24 mouse cellular contexts compared by ENCODE assay signal in the genomic region with DNA sequence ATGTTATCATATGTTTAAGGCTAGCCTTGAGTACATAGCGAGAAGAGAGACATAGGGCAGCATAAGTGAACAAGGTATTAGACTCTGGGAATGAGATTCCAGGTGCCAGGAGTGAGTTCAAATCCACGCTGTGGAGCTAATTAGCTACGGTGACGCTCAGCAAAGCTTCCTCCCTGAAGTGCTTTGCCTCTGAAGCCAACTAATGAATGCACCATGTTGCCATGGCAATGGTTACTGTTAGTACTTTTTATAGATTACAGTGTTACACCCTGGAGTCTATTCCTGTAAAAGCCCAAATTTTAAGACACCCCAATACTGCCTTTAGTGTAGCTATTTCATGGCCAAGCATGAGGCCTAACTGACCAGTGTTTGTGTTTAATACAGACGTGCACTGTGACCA. TPM values are rescaled to one million over a fixed set of nuclear protein-coding genes. Genes with fewer than 3 reads are reported as not detected.
A peak's percentile ranks its signal among the peaks of the same experiment; 100 is the strongest.
DNase-seq lines count a peak whose midpoint lies in the region; ATAC-seq and TF ChIP-seq lines count a peak whose summit lies in the region.
"Had no signal": no experiment of that assay in that cellular context is flagged by ENCODE, and none has a peak within 500 bp of the region (broad histone marks: within the 10 kb centered on the region; RNA-seq: fewer than 3 reads in every experiment).

No protein-coding gene starts in this region.

- H3K4me2 ChIP-seq in forebrain, embryonic 16.5 days (ENCODE audit: low read length), result no peak overlapping the region
- no peak overlapping the region for H3K4me2 ChIP-seq in hindbrain, postnatal 0 days (ENCODE audit: low read depth, low read length)
- H3K4me2 ChIP-seq in hindbrain, embryonic 11.5 days (replicated peaks; ENCODE audit: low read depth, low read length), result no peak overlapping the region
- no peak overlapping the region for H3K4me2 ChIP-seq in midbrain, embryonic 14.5 days (ENCODE audit: low read length)
- H3K4me2 ChIP-seq in midbrain, embryonic 13.5 days (replicated peaks), result no peak overlapping the region
- H3K4me2 ChIP-seq: embryonic facial prominence, embryonic 15.5 days; intestine, embryonic 15.5 days; limb, embryonic 12.5 days; liver, embryonic 11.5 days; neural tube, embryonic 13.5 days; stomach, embryonic 15.5 days had no signal

- no peaks in the 10 kb centered on the region for H3K9me3 ChIP-seq in forebrain, embryonic 16.5 days (ENCODE audit: control insufficient read depth, low read length)
- H3K9me3 ChIP-seq in forebrain, embryonic 10.5 days, result no peaks in the 10 kb centered on the region
- no peaks in the 10 kb centered on the region for H3K9me3 ChIP-seq in hindbrain, postnatal 0 days (ENCODE audit: low read length)
- no peaks in the 10 kb centered on the region for H3K9me3 ChIP-seq in hindbrain, embryonic 11.5 days (ENCODE audit: control insufficient read depth, low read length)
- no peaks in the 10 kb centered on the region for H3K9me3 ChIP-seq in midbrain, embryonic 14.5 days (ENCODE audit: control insufficient read depth, low read length)
- H3K9me3 ChIP-seq in midbrain, embryonic 13.5 days, result no peaks in the 10 kb centered on the region
- H3K9me3 ChIP-seq: embryonic facial prominence, embryonic 15.5 days; heart, embryonic 10.5 days; intestine, embryonic 15.5 days; limb, embryonic 12.5 days; neural tube, embryonic 13.5 days; stomach, embryonic 15.5 days had no signal

- 50% methylated on average over 5 of the region's 5 CpGs for WGBS in forebrain, embryonic 16.5 days
- WGBS in forebrain, embryonic 10.5 days, result 91% methylated on average over 5 of the region's 5 CpGs
- 55% methylated on average over 5 of the region's 5 CpGs for WGBS in hindbrain, postnatal 0 days
- 83% methylated on average over 5 of the region's 5 CpGs for WGBS in hindbrain, embryonic 11.5 days
- 72% methylated on average over 5 of the region's 5 CpGs for WGBS in midbrain, embryonic 14.5 days
- WGBS in midbrain, embryonic 13.5 days, result 67% methylated on average over 5 of the region's 5 CpGs
- WGBS in thymus, adult 2 months, result 91% methylated on average over 5 of the region's 5 CpGs

- no peak overlapping the region for H3K4me3 ChIP-seq in forebrain, embryonic 16.5 days (replicated peaks; ENCODE audit: low read length)
- no peak overlapping the region for H3K4me3 ChIP-seq in forebrain, embryonic 10.5 days
- no peak overlapping the region for H3K4me3 ChIP-seq in hindbrain, postnatal 0 days (ENCODE audit: low read length)
- H3K4me3 ChIP-seq in hindbrain, embryonic 11.5 days (ENCODE audit: low read depth, low read length), result no peak overlapping the region
- H3K4me3 ChIP-seq in midbrain, embryonic 14.5 days (replicated peaks; ENCODE audit: low read depth, low read length), result no peak overlapping the region
- no peak overlapping the region for H3K4me3 ChIP-seq in midbrain, embryonic 13.5 days (replicated peaks)
- no peak overlapping the region for H3K4me3 ChIP-seq in thymus, adult 2 months (ENCODE audit: control insufficient read depth, insufficient read depth, low read length)
- H3K4me3 ChIP-seq: embryonic facial prominence, embryonic 15.5 days; heart, embryonic 10.5 days; intestine, embryonic 15.5 days; limb, embryonic 12.5 days; neural tube, embryonic 13.5 days; stomach, embryonic 15.5 days had no signal

- no peak for DNase-seq in forebrain, embryonic 10.5 days (ENCODE audit: extremely low spot score, low spot score)
- DNase-seq in hindbrain, postnatal 0 days (ENCODE audit: low spot score), result peak; percentile 28
- DNase-seq in hindbrain, embryonic 11.5 days (ENCODE audit: low spot score), result no peak
- DNase-seq in midbrain, embryonic 14.5 days, result peak; percentile 23
- DNase-seq in brain, embryonic 14.5 days (ENCODE audit: low read depth), result peak; percentile 40
- DNase-seq in thymus, adult 2 months, result no peak
- DNase-seq: adrenal gland, postnatal 14 days; cerebellum, adult 11 months; cerebellum, adult 9-11 months; kidney, adult 8-10 months; kidney, postnatal 10 days; liver, postnatal 0 days had no signal

- TF ChIP-seq CTCF in hindbrain, postnatal 0 days (IDR thresholded peaks at IDR 0.05; ENCODE audit: low read depth), result no peak
- no peak for TF ChIP-seq CTCF in brain, embryonic 14.5 days (IDR thresholded peaks at IDR 0.05; ENCODE audit: borderline replicate concordance, extremely low read depth, insufficient read depth, insufficient read length)
- TF ChIP-seq CTCF in thymus, adult 2 months (IDR thresholded peaks at IDR 0.05; ENCODE audit: borderline replicate concordance, control insufficient read depth, extremely low read depth, insufficient read depth, low read length, poor library complexity), result no peak

- no peaks in the 10 kb centered on the region; the same call in 1 of the 2 replicates for H3K4me1 ChIP-seq in forebrain, embryonic 16.5 days (replicated peaks; ENCODE audit: control insufficient read depth, insufficient read depth, low read length)
- H3K4me1 ChIP-seq in forebrain, embryonic 10.5 days, result peaks cover 4% of the 10 kb centered on the region; the same call in 1 of the 2 replicates
- H3K4me1 ChIP-seq in hindbrain, postnatal 0 days (ENCODE audit: insufficient read depth, low read length), result 0 out of 2 replicates have a peak, but pooled peaks cover 5% of the 10 kb centered on the region
- no peaks in the 10 kb centered on the region for H3K4me1 ChIP-seq in hindbrain, embryonic 11.5 days (replicated peaks; ENCODE audit: control insufficient read depth, insufficient read depth, low read length)
- H3K4me1 ChIP-seq in midbrain, embryonic 14.5 days (ENCODE audit: control insufficient read depth, insufficient read depth, low read length), result no peaks in the 10 kb centered on the region
- 0 out of 2 replicates have a peak, but pooled peaks cover 3% of the 10 kb centered on the region for H3K4me1 ChIP-seq in midbrain, embryonic 13.5 days (replicated peaks)
- no peaks in the 10 kb centered on the region for H3K4me1 ChIP-seq in thymus, adult 2 months (replicated peaks; ENCODE audit: control insufficient read depth, insufficient read depth, low read length)
- H3K4me1 ChIP-seq: embryonic facial prominence, embryonic 15.5 days; heart, embryonic 10.5 days; intestine, embryonic 15.5 days; limb, embryonic 12.5 days; neural tube, embryonic 13.5 days; stomach, embryonic 15.5 days had no signal

- H3K9ac ChIP-seq in forebrain, embryonic 16.5 days (replicated peaks; ENCODE audit: low read depth, low read length), result no peak overlapping the region
- no peak overlapping the region for H3K9ac ChIP-seq in hindbrain, postnatal 0 days (replicated peaks; ENCODE audit: low read length)
- no peak overlapping the region for H3K9ac ChIP-seq in hindbrain, embryonic 11.5 days (ENCODE audit: low read depth, low read length)
- no peak overlapping the region for H3K9ac ChIP-seq in midbrain, embryonic 14.5 days (replicated peaks; ENCODE audit: low read length)
- H3K9ac ChIP-seq in midbrain, embryonic 13.5 days (replicated peaks), result no peak overlapping the region
- H3K9ac ChIP-seq: embryonic facial prominence, embryonic 15.5 days; intestine, embryonic 15.5 days; limb, embryonic 12.5 days; liver, postnatal 0 days; neural tube, embryonic 13.5 days; stomach, embryonic 15.5 days had no signal

- peak; percentile 67; the same call in 1 of the 2 replicates for ATAC-seq in forebrain, embryonic 16.5 days
- ATAC-seq in hindbrain, postnatal 0 days, result no peak
- ATAC-seq in hindbrain, embryonic 11.5 days (ENCODE audit: low FRiP score), result no peak
- ATAC-seq in midbrain, embryonic 14.5 days (ENCODE audit: low FRiP score, low TSS enrichment), result no peak
- no peak for ATAC-seq in midbrain, embryonic 13.5 days
- ATAC-seq: CD4-positive, CD25-positive, alpha-beta regulatory T cell, adult 4 months; intestine, embryonic 15.5 days; liver, postnatal 0 days; lung, postnatal 0 days had no signal

- H3K36me3 ChIP-seq in forebrain, embryonic 16.5 days (ENCODE audit: control insufficient read depth, insufficient read depth), result no peaks in the 10 kb centered on the region
- H3K36me3 ChIP-seq in forebrain, embryonic 10.5 days (replicated peaks), result no peaks in the 10 kb centered on the region
- no peaks in the 10 kb centered on the region for H3K36me3 ChIP-seq in hindbrain, postnatal 0 days (ENCODE audit: insufficient read depth, low read length)
- no peaks in the 10 kb centered on the region for H3K36me3 ChIP-seq in hindbrain, embryonic 11.5 days (ENCODE audit: control insufficient read depth, insufficient read depth, low read length)
- H3K36me3 ChIP-seq in midbrain, embryonic 14.5 days (ENCODE audit: control insufficient read depth, insufficient read depth, low read length), result no peaks in the 10 kb centered on the region
- H3K36me3 ChIP-seq in midbrain, embryonic 13.5 days, result no peaks in the 10 kb centered on the region
- H3K36me3 ChIP-seq in thymus, adult 2 months (ENCODE audit: control insufficient read depth, insufficient read depth, low read length), result no peaks in the 10 kb centered on the region
- H3K36me3 ChIP-seq: embryonic facial prominence, embryonic 15.5 days; heart, embryonic 10.5 days; intestine, embryonic 15.5 days; limb, embryonic 12.5 days; neural tube, embryonic 13.5 days; stomach, embryonic 15.5 days had no signal

- TF ChIP-seq POLR2A in brain, embryonic 14.5 days (IDR thresholded peaks at IDR 0.05; ENCODE audit: borderline replicate concordance, extremely low read depth, insufficient read depth, insufficient read length, poor library complexity, severe bottlenecking), result no peak
- no peak for TF ChIP-seq POLR2A in thymus, adult 2 months (IDR thresholded peaks at IDR 0.05; ENCODE audit: control insufficient read depth, extremely low read depth, insufficient read depth, low read length, poor library complexity)

- no peaks in the 10 kb centered on the region for H3K27me3 ChIP-seq in forebrain, embryonic 16.5 days (replicated peaks; ENCODE audit: control insufficient read depth, insufficient read depth, low read length)
- H3K27me3 ChIP-seq in forebrain, embryonic 10.5 days (ENCODE audit: poor library complexity, severe bottlenecking), result no peaks in the 10 kb centered on the region
- H3K27me3 ChIP-seq in hindbrain, postnatal 0 days (ENCODE audit: insufficient read depth, low read length), result no peaks in the 10 kb centered on the region
- H3K27me3 ChIP-seq in hindbrain, embryonic 11.5 days (ENCODE audit: control insufficient read depth, insufficient read depth, low read length), result no peaks in the 10 kb centered on the region
- H3K27me3 ChIP-seq in midbrain, embryonic 14.5 days (ENCODE audit: control insufficient read depth, insufficient read depth, low read length), result no peaks in the 10 kb centered on the region
- no peaks in the 10 kb centered on the region for H3K27me3 ChIP-seq in midbrain, embryonic 13.5 days
- H3K27me3 ChIP-seq in thymus, adult 2 months (ENCODE audit: control insufficient read depth, insufficient read depth, low read length), result no peaks in the 10 kb centered on the region
- H3K27me3 ChIP-seq: embryonic facial prominence, embryonic 15.5 days; intestine, embryonic 15.5 days; limb, embryonic 12.5 days; neural tube, embryonic 13.5 days; stomach, embryonic 15.5 days had no signal

- no peak overlapping the region for H3K27ac ChIP-seq in forebrain, embryonic 16.5 days (ENCODE audit: low read length)
- no peak overlapping the region for H3K27ac ChIP-seq in forebrain, embryonic 10.5 days
- H3K27ac ChIP-seq in hindbrain, postnatal 0 days, result no peak overlapping the region
- H3K27ac ChIP-seq in hindbrain, embryonic 11.5 days (ENCODE audit: low read depth, low read length), result no peak overlapping the region
- H3K27ac ChIP-seq in midbrain, embryonic 14.5 days (replicated peaks; ENCODE audit: low read depth, low read length), result no peak overlapping the region
- no peak overlapping the region for H3K27ac ChIP-seq in midbrain, embryonic 13.5 days
- no peak overlapping the region for H3K27ac ChIP-seq in thymus, adult 2 months (ENCODE audit: control insufficient read depth, insufficient read depth, low read length)
- H3K27ac ChIP-seq: embryonic facial prominence, embryonic 15.5 days; heart, embryonic 10.5 days; intestine, embryonic 15.5 days; limb, embryonic 12.5 days; macrophage; neural tube, embryonic 13.5 days; stomach, embryonic 15.5 days had no signal

RNA-seq across cellular contexts. Expression of a gene that starts 37.7 kb away (rescaled TPM):
- 14.6 and 16.6 TPM in 2 replicates for polyA plus RNA-seq in forebrain, embryonic 16.5 days (2015; fragmentation: Nextera tagmentation; extraction: Ambion mirVana)
- 7.6 and 8.8 TPM in 2 replicates for polyA plus RNA-seq in forebrain, embryonic 10.5 days (2016; fragmentation: Nextera tagmentation; extraction: Ambion mirVana)
- 16.0 and 18.7 TPM in 2 replicates for total RNA-seq in hindbrain, postnatal 0 days (2014; rRNA removed)
- 20.9 and 22.4 TPM in 2 replicates for polyA plus RNA-seq in hindbrain, postnatal 0 days (2015; fragmentation: Nextera tagmentation; extraction: Ambion mirVana)
- polyA plus RNA-seq in hindbrain, embryonic 11.5 days (2014; fragmentation: Nextera tagmentation; extraction: Ambion mirVana), result 11.4 and 13.4 TPM in 2 replicates
- 12.4 and 17.6 TPM in 2 replicates for polyA plus RNA-seq in midbrain, embryonic 14.5 days (2014; fragmentation: Nextera tagmentation; extraction: Ambion mirVana)
- polyA plus RNA-seq in midbrain, embryonic 13.5 days (2015; fragmentation: Nextera tagmentation; extraction: Ambion mirVana), result 10.1 and 11.2 TPM in 2 replicates
- polyA plus RNA-seq in brain, embryonic 14.5 days (2012; rRNA removed), result 9.6 and 12.2 TPM in 2 replicates
- 4.2 and 4.8 TPM in 2 replicates for polyA plus RNA-seq in thymus, adult 2 months (2012; rRNA removed)

Comparison
In these comparisons a context has a peak if more than half of its experiments do, and no peak if none do; other contexts are left out.
1. DNase-seq: peak in hindbrain, postnatal 0 days (single experiment), midbrain, embryonic 14.5 days (single experiment) and brain, embryonic 14.5 days (single experiment); none in forebrain, embryonic 10.5 days (single experiment), hindbrain, embryonic 11.5 days (single experiment) and thymus, adult 2 months (single experiment).